In the genomic region with DNA sequence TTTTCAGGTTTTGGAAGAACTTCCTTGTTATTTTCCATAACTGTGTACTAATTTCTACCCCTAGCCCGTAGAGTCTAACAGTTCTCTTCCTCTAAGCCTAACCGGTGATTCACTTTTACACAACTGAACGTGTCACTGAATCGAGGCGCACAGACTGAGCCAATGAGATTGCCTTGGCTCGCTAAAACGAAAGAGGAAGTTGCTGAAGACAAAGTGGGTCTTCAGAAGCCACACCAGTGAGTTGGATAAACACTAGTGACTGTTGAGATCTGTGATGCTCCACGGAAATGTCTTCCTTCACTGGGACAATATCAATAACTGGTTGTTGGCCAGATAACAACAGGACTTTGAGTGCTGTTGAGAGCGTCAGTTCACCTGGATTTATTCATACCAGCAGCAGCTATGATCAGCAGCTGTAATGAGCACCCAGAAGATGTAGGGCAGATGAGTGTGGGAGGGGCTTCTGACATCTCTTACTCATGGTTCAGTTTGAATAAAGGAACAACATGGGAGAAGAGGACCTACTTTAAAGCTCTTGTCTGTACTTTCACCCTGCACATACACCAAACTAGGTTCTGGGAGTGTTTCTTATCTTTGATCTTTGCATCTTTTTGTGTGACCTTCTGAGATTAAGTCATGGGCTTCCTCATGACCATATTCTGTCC, we compare ENCODE assay signal across 18 mouse cellular contexts.
DNase-seq lines count a peak whose midpoint lies in the region; ATAC-seq and TF ChIP-seq lines count a peak whose summit lies in the region.
"Had no signal": no experiment of that assay in that cellular context is flagged by ENCODE, and none has a peak within 500 bp of the region (broad histone marks: within the 10 kb centered on the region; RNA-seq: fewer than 3 reads in every experiment).

No protein-coding gene starts in this region.

- intact Hi-C loops in heart, postnatal 10 days (cut with DNase I), result no loop called here

- peak; percentile 53 for DNase-seq in naive thymus-derived CD4-positive, alpha-beta T cell, adult 2 months (ENCODE audit: low read depth)
- DNase-seq in thymus, postnatal 4 days, result peak; percentile 37
- DNase-seq in heart, postnatal 10 days, result no peak
- no peak for DNase-seq in lung, adult 18-20 months
- DNase-seq: adrenal gland, adult 8-10 months; cerebellum, adult 11-12 months; heart, adult 18-20 months; layer of hippocampus, postnatal 36 days; liver; lung, adult 2 months; lung, postnatal 4 days had no signal

- H3K4me3 ChIP-seq in bone marrow macrophage, adult 2 months (ENCODE audit: insufficient read depth, low read length), result peak overlapping the region; percentile 14; the same call in 1 of the 2 replicates
- H3K4me3 ChIP-seq: embryonic facial prominence, embryonic 12.5 days; forebrain, embryonic 15.5 days; hindbrain, embryonic 10.5 days; midbrain, embryonic 13.5 days had no signal

- no peak overlapping the region for H3K27ac ChIP-seq in bone marrow macrophage, adult 2 months (ENCODE audit: insufficient read depth, low read depth, low read length)
- H3K27ac ChIP-seq: embryonic facial prominence, embryonic 12.5 days; forebrain, embryonic 15.5 days; hindbrain, embryonic 10.5 days; midbrain, embryonic 13.5 days had no signal

- H3K4me1 ChIP-seq in bone marrow macrophage, adult 2 months (ENCODE audit: control insufficient read depth, insufficient read depth, low read length), result peaks cover 8% of the 10 kb centered on the region

- no peak for TF ChIP-seq CTCF in bone marrow macrophage, adult 2 months (IDR thresholded peaks at IDR 0.05; ENCODE audit: low read depth, low read length)

- no peak for TF ChIP-seq POLR2A in bone marrow macrophage, adult 2 months (IDR thresholded peaks at IDR 0.05; ENCODE audit: borderline replicate concordance, low read depth, low read length)

- ATAC-seq in CD4-positive, CD25-positive, alpha-beta regulatory T cell, adult 4 months, result peak; percentile 95
- no peak for ATAC-seq in cerebellum, adult (ENCODE audit: insufficient number of reproducible peaks, low FRiP score, low TSS enrichment)
- ATAC-seq: forebrain, embryonic 15.5 days; midbrain, embryonic 13.5 days had no signal

Comparison
In these comparisons a context has a peak if more than half of its experiments do, and no peak if none do; other contexts are left out.
1. DNase-seq: peak in naive thymus-derived CD4-positive, alpha-beta T cell, adult 2 months (single experiment) and thymus, postnatal 4 days (single experiment); none in heart, postnatal 10 days (0 of 2) and lung, adult 18-20 months (0 of 2).